Mouse (Mus musculus) hindbrain, embryonic 15.5 days (tissue): ENCODE results near the gene Kcnh3. TPM values are rescaled to one million over a fixed set of nuclear protein-coding genes. Genes with fewer than 3 reads are reported as not detected.
A peak's percentile ranks its signal among the peaks of the same experiment; 100 is the strongest.
"Not testable (repeated sequence)": the region's sequence is repeated elsewhere in the genome, so short reads cannot be mapped to it uniquely, and the experiment has no call there.

ENCODE experiments used
- ATAC-seq: fragments of 200-750 bp; cut with Nextera tagmentation; 2 replicates; pipeline ENCODE4 v1.8.0; 2017; ENCODE audit warnings: low read depth, moderate number of reproducible peaks, moderate TSS enrichment; ENCODE audit not compliant: low FRiP score
- H3K27ac ChIP-seq: fragments of 300-500 bp; sonication (generic); replicated peaks from 2 replicates; pipeline ENCODE4 v1.5.1; 2015; ENCODE audit warnings: mild to moderate bottlenecking, inconsistent platforms
- H3K27me3 ChIP-seq: fragments of 300-500 bp; sonication (generic); 2 replicates; pipeline ENCODE4 v1.6.1; 2015; ENCODE audit warnings: control low read depth, inconsistent platforms
- H3K36me3 ChIP-seq: fragments of 300-500 bp; sonication (generic); 2 replicates; pipeline ENCODE4 v1.6.1; 2015; ENCODE audit warnings: control low read depth, inconsistent platforms
- H3K4me1 ChIP-seq: fragments of 300-500 bp; sonication (generic); replicated peaks from 2 replicates; pipeline ENCODE4 v1.6.1; 2015; ENCODE audit warnings: control low read depth, inconsistent platforms
- H3K4me2 ChIP-seq: fragments of 300-500 bp; sonication (generic); 2 replicates; pipeline ENCODE4 v1.6.1; 2015; ENCODE audit warnings: moderate library complexity, mild to moderate bottlenecking, inconsistent platforms
- H3K4me3 ChIP-seq: fragments of 300-500 bp; sonication (generic); 2 replicates; pipeline ENCODE4 v1.5.1; 2015; ENCODE audit warnings: mild to moderate bottlenecking, inconsistent platforms
- H3K9ac ChIP-seq: fragments of 300-500 bp; sonication (generic); 2 replicates; pipeline ENCODE4 v1.6.1; 2015; ENCODE audit warnings: inconsistent platforms
- H3K9me3 ChIP-seq: fragments of 300-500 bp; sonication (generic); 2 replicates; pipeline ENCODE4 v1.6.1; 2016; ENCODE audit warnings: control low read depth, inconsistent platforms
- WGBS: fragments of 180-500 bp; shearing (Covaris S2); methylation state at CpG from one replicate; pipeline ENCODE4 v1.1.7; 2015; 5-methylcytosine and 5-hydroxymethylcytosine counted together
- polyA plus RNA-seq: library from polyadenylated mRNA; unstranded; fragments of >200 nt; fragmentation: Nextera tagmentation; extraction: Ambion mirVana; gene quantifications from 2 replicates; pipeline ENCODE4 v1.2.1, GENCODE M21; 2015

The Kcnh3 gene
- polyA plus RNA-seq, 1 experiment from 2014 or later, result 1.5 TPM

DNA sequence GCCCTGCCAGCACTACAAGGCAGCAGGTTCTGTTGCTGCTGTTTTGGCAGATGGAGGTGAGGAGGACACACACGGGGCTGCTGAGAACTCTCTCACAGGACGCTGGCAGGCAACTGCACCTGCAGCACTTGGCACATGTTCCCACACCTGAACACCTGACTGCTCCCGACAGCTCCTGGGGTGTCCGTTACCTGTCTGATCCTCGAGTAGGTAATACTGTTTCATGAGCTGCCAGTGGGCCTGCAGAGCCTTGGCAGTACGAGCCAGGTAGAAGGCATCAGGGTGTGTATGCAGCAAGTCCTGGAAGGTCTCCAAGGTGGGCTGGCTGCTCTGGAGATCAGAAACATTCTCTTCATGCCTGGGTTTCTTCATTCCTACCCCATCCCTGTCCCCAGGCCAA is 22.1 kb downstream of the Kcnh3 start:
- not testable (repeated sequence) for H3K4me2 ChIP-seq, H3K27ac ChIP-seq, H3K4me3 ChIP-seq, ATAC-seq, H3K9ac ChIP-seq, H3K9me3 ChIP-seq, H3K27me3 ChIP-seq, H3K4me1 ChIP-seq
- peaks cover 56% of the 10 kb centered on the region for H3K36me3 ChIP-seq
- WGBS, result 95% methylated on average over 6 of the region's 6 CpGs

DNA sequence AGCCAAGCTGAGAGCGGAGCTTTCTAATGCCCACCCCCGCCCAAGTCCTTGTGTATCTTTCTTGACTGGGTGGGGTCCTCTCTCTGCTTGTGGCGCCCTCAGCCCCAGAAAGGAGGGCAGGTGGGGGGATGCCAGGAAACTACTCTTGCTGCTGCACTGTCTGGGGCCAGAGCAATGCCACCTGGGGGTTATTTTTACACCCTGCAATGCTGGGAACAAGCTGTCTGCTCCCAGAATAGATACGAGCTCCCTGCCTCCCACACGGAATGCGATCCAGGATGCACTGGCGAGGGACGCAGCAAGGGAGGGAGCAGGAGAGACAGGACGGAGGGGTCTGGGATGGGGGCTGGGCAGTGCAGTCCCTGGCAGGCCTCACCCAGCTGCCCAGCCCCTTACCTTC is 24.3 kb downstream of the Kcnh3 start:
- ATAC-seq, result no peak
- WGBS, result 88% methylated on average over 9 of the region's 9 CpGs
- no peak overlapping the region for H3K4me2 ChIP-seq
- no peak overlapping the region for H3K9ac ChIP-seq
- peaks cover 38% of the 10 kb centered on the region for H3K36me3 ChIP-seq
- H3K27me3 ChIP-seq, result no peaks in the 10 kb centered on the region
- no peak overlapping the region for H3K27ac ChIP-seq
- H3K4me1 ChIP-seq, result peaks cover 20% of the 10 kb centered on the region
- H3K4me3 ChIP-seq, result no peak overlapping the region
- H3K9me3 ChIP-seq, result no peaks in the 10 kb centered on the region

DNA sequence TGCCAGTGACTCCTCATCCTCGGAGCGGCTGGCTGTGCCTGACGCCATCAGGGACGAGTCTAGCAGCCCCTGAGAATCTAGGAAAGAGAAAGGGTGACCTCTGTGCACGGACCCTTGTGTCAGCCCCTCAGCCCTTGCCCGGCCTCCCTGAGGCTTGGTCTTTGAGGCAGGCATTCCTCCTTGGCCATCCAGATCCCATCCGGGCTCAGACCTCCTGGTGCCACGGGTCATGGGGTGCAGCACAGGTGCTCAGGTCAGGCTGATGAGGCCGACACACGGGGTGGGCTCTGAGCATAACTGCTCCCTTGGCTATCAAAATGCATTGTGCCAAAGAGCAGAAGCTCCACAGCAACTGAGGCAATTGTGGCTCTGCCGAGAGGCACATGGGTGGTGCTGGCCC is 25.3 kb downstream of the Kcnh3 start:
- Histone ChIP-seq H3K9ac (no peak overlapping the region), H3K27ac (no peak overlapping the region), H3K27me3 (no peaks in the 10 kb centered on the region), H3K4me2 (no peak overlapping the region), H3K4me1 (peaks cover 20% of the 10 kb centered on the region), H3K36me3 (peaks cover 30% of the 10 kb centered on the region), H3K9me3 (no peaks in the 10 kb centered on the region), H3K4me3 (no peak overlapping the region)
- WGBS, result 94% methylated on average over 11 of the region's 11 CpGs
- no peak for ATAC-seq

DNA sequence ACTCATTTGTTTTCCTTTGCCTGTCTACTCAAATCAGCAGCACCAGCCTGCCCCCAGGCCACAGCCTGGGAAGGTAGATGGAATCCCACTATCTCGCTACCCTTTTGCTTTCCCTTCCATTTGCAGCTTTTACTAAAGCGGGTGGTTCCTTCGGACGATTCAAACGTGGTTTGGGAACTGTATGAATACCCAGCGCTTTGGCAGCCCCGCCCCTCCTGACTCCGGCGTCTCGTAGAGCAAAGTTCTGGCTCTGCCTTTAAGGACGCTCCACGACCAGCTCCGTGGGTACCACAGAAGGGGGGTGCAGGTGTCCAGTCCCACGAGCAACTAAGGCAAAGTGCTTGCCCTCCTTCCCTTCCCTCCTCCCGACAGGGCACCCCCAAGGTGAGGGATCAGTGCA is 26.4 kb downstream of the Kcnh3 start:
- H3K9me3 ChIP-seq, ATAC-seq, H3K27me3 ChIP-seq: not testable (repeated sequence)
- Histone ChIP-seq H3K27ac (peak overlapping the region; percentile 75), H3K36me3 (peaks cover 21% of the 10 kb centered on the region), H3K4me2 (peak overlapping the region; percentile 91), H3K9ac (peak overlapping the region; percentile 59), H3K4me3 (peak overlapping the region; percentile 53), H3K4me1 (peaks cover 20% of the 10 kb centered on the region)
- 1% methylated on average over 14 of the region's 15 CpGs for WGBS

DNA sequence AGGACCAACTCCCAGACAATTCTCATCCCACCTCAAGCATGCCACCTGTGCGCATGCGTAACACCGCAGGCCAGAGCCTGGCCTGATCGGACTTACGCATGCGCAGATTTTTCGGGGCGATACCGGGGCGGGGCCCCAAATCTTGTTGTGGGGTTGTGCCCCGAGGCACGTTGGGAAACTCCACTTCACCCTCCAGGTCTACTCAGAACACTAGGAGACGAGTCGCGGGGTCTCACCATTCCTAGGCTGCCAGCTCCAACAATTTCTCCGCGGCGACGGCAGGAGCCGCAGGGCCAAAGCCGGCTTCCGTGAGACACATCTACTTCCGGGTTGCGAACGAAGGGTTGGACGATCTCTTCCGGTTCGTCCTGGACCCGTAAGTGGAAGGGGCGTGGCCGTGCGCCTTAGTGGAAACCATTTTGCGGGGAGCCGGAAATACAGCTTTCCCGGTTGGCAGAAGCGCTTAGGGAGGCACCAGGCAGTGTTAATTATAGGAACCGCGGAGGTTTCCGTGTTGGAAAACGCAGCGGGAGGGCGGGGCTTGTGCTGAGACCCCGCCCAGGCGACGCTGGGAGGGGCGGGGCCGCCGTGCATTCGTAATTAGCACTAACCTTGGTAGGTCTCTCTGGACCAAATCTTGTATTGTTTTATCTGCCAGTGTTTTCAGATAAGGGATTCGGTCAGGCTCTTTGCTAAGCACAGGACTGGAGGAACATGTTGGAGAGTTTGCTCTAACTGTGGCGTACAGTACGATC is 27.1 kb downstream of the Kcnh3 start, which contains the start of gene Mcrs1:
Mcrs1 (minus strand) TSS at position 336 of the 755 bp plus-strand sequence.
- peaks cover 20% of the 10 kb centered on the region for H3K4me1 ChIP-seq
- H3K9me3 ChIP-seq, result no peaks in the 10 kb centered on the region
- H3K4me3 ChIP-seq, result peak within 1 kb of the TSS; percentile 53
- WGBS, result under 1% methylated on average over 52 of the region's 52 CpGs
- peaks cover 16% of the 10 kb centered on the region for H3K36me3 ChIP-seq
- H3K9ac ChIP-seq, result peak within 1 kb of the TSS; percentile 59
- H3K27me3 ChIP-seq, result no peaks in the 10 kb centered on the region
- ATAC-seq, result peak; percentile 94
- H3K4me2 ChIP-seq, result peak within 1 kb of the TSS; percentile 91
- H3K27ac ChIP-seq, result peak within 1 kb of the TSS; percentile 93

DNA sequence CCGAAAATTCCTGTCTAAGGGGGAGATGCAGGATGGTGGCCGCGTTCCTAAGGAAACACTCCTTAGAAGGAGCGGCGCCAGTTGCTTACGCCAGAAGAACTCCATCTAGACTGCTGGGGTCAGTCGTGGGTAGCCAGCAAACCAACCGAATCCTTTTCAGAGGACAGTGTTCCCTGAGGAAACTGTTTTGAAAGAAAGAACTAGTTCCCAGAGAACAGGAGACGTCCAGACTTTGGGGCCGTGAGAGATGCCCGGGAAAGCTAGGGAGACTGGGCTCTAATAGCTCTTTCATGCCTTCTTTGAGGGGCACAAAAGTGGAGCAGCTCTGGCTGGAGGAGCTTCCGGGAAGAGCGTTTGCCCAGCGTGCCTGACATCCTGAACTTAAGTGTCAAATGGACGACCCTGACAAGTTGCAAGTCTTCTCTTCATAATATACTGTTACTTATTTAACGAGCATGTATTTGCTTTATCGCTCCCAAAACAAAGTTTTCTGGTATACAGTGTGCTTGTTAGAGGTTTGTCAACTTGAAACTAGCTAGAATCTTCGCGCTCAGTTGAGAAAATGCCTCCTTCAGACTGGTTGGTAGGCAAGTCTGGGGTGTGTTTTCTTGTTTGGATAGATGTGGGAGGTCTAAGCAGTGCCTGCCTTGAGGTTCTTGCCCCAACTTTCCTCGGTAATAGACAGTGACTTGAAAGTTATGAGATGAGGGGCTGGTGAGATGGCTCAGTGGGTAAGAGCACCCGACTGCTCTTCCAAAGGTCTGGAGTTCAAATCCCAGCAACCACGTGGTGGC is 27.9 kb downstream of the Kcnh3 start:
- peaks cover 20% of the 10 kb centered on the region for H3K4me1 ChIP-seq
- ATAC-seq, result peak; percentile 59
- H3K4me2 ChIP-seq, result peak overlapping the region; percentile 91
- peak overlapping the region; percentile 93 for H3K27ac ChIP-seq
- peak overlapping the region; percentile 53 for H3K4me3 ChIP-seq
- peaks cover 9% of the 10 kb centered on the region for H3K36me3 ChIP-seq
- H3K9me3 ChIP-seq, result no peaks in the 10 kb centered on the region
- H3K27me3 ChIP-seq, result no peaks in the 10 kb centered on the region
- WGBS, result 4% methylated on average over 22 of the region's 22 CpGs
- peak overlapping the region; percentile 50 for H3K9ac ChIP-seq

DNA sequence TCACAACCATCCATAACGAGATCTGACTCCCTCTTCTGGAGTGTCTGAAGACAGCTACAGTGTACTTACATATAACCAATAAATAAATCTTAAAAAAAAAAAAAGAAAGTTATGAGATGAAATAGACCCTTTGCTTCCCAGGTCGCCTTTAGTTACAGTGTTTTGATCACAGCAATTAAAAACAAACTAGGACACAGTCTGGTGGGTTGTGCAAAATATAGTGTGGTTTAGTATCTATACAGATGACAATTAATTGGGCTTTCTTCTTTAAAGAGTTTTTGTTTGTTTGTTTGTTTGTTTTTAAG is 28.5 kb downstream of the Kcnh3 start:
- H3K9ac ChIP-seq, H3K27me3 ChIP-seq, H3K36me3 ChIP-seq, H3K9me3 ChIP-seq, H3K4me3 ChIP-seq, ATAC-seq, H3K27ac ChIP-seq: not testable (repeated sequence)
- H3K4me1 ChIP-seq, result peaks cover 20% of the 10 kb centered on the region
- H3K4me2 ChIP-seq, result peak overlapping the region; percentile 91
- WGBS, result 43% methylated on average over 2 of the region's 2 CpGs

DNA sequence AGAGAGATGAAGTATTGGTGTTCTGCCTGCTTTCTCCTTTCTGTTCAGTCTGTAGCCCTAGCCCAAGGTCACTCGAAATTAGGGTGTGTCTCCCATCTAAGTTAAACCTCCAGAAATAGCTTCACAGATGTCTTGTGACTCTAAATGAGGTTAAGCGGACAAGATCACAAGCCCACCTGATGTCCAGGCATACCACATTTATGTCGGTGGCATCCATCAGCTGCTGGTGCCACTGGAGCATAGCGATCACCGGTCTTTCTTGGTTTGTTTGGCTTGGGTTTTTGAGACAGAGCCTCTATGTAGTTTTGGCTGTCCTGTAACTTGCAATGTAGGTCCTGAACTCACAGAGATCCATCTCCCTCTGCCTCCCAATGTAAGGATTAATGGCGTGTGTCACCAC is 29.1 kb downstream of the Kcnh3 start:
- Histone ChIP-seq H3K4me1 (peaks cover 20% of the 10 kb centered on the region), H3K9ac (no peak overlapping the region), H3K4me2 (no peak overlapping the region), H3K4me3 (no peak overlapping the region), H3K9me3 (no peaks in the 10 kb centered on the region), H3K36me3 (no peaks in the 10 kb centered on the region), H3K27ac (no peak overlapping the region), H3K27me3 (no peaks in the 10 kb centered on the region)
- WGBS, result 94% methylated on average over 6 of the region's 6 CpGs
- no peak for ATAC-seq

DNA sequence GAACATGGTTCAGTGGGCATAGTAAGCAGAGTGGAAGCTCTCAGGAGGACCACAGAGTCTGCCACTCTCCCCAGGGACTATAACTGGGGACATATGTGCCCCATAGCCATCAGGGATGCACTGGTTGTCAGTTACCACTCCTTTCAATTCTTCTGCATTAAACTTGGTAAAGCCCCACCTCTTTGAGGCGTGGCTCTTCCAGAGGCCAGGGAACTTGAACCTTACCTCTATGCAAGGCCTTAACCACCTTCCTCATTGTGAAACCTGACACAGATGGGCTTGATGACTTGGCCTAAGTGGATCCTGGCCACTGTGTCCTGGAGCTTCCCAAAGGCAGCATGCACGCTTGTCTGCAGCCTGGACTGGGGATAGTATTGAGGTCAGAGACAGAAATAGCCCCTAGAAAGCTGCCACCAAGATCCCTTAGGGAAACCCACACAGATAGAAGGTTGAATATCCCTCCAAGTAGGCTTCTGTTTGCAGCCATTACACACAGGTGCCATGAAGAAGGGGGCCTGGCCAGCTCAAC is 29.9 kb downstream of the Kcnh3 start:
- no peak overlapping the region for H3K9ac ChIP-seq
- no peak for ATAC-seq
- no peaks in the 10 kb centered on the region for H3K27me3 ChIP-seq
- WGBS, result 88% methylated on average over 2 of the region's 2 CpGs
- no peaks in the 10 kb centered on the region for H3K36me3 ChIP-seq
- H3K4me2 ChIP-seq, result no peak overlapping the region
- H3K9me3 ChIP-seq, result no peaks in the 10 kb centered on the region
- peaks cover 24% of the 10 kb centered on the region for H3K4me1 ChIP-seq
- no peak overlapping the region for H3K4me3 ChIP-seq
- H3K27ac ChIP-seq, result no peak overlapping the region

DNA sequence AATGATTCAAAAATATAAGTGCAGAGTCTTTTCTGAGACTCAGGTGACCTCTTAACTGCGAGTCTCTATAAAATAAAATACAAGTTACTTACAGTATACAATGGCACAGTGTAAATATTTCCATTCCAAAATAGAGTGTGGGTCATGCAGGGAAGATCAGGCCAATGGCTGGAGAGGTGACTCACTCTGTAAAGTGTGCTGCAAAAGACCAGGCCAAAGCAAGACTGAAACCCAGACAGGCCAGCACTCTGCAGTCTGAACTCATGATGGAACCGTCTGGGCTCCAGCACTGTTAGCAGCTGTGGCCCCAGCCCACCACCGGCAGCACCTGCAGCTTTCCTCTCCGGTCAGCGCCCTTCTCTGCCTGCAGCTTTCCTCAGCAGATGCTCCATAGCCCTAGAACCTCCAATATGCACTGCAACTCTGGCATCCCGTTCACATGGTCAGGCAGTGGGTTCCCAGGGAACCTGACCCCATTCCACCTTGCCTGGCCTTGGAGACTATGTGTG is 30.6 kb downstream of the Kcnh3 start:
- Histone ChIP-seq H3K4me3 (no peak overlapping the region), H3K9me3 (no peaks in the 10 kb centered on the region), H3K27me3 (no peaks in the 10 kb centered on the region), H3K4me1 (peaks cover 22% of the 10 kb centered on the region), H3K9ac (no peak overlapping the region), H3K36me3 (no peaks in the 10 kb centered on the region), H3K4me2 (no peak overlapping the region), H3K27ac (no peak overlapping the region)
- WGBS, result 89% methylated on average over 6 of the region's 6 CpGs
- ATAC-seq, result no peak

DNA sequence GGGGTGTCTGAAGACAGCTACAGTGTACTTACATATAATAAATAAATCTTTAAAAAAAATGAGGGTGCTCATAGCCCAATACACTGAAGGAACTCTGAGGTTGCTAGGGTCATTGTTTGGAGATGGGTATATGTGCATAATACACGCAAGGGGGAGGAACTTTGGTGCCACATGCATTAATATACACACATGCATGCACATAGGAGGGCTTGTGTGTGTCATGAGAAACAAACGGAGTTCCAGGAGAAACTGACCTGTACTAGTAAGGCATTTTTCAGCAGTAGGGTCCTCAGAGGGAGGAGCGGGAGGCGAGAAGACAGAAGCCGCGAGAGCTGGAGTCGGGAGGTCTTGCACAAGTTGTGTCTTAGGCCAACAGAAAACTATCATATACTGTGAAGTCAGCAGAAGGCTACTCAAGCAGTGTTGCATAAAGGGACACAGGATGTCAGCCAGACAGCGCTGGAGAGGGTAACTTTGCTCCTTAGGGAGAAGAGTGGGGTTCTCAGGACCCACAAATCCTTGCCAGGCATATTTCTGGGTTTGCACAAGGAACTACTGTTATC is 34.6 kb downstream of the Kcnh3 start:
- Histone ChIP-seq H3K9me3 (no peaks in the 10 kb centered on the region), H3K27ac (peak overlapping the region; percentile 48), H3K9ac (no peak overlapping the region), H3K36me3 (no peaks in the 10 kb centered on the region), H3K4me1 (peaks cover 6% of the 10 kb centered on the region), H3K27me3 (no peaks in the 10 kb centered on the region), H3K4me2 (peak overlapping the region; percentile 51), H3K4me3 (no peak overlapping the region; the same call in 1 of the 2 replicates)
- whole genome bisulfite sequencing, result 72% methylated on average over 8 of the region's 8 CpGs
- peak; percentile 74; the same call in 1 of the 2 replicates for ATAC-seq
